Mouse (Mus musculus) intestine, embryonic 14.5 days (tissue): ENCODE data around the gene Trhde. TPM values are rescaled to one million over a fixed set of nuclear protein-coding genes. Genes with fewer than 3 reads are reported as not detected.
A peak's percentile ranks its signal among the peaks of the same experiment; 100 is the strongest.

Experiments used
- ATAC-seq: fragments of 200-750 bp; cut with Nextera tagmentation; replicated peaks from 2 replicates; pipeline ENCODE4 v1.8.0; 2017; ENCODE audit warnings: low read depth, moderate number of reproducible peaks, moderate TSS enrichment, moderate library complexity; ENCODE audit not compliant: low FRiP score, low TSS enrichment
- DNase-seq: peaks from one replicate; pipeline ENCODE4 v3.0.0-alpha.2; 2018; ENCODE audit warnings: low spot score
- H3K27ac ChIP-seq: fragments of 300-500 bp; sonication (generic); 2 replicates; pipeline ENCODE4 v1.5.1; 2014; ENCODE audit warnings: low read depth, mild to moderate bottlenecking, control low read depth
- H3K27me3 ChIP-seq: fragments of 300-500 bp; sonication (generic); replicated peaks from 2 replicates; pipeline ENCODE4 v1.6.1; 2014; ENCODE audit warnings: low read length, control low read depth; ENCODE audit not compliant: control insufficient read depth, insufficient read depth
- H3K36me3 ChIP-seq: fragments of 300-500 bp; sonication (generic); 2 replicates; pipeline ENCODE4 v1.6.1; 2014; ENCODE audit warnings: low read length, control low read depth; ENCODE audit not compliant: control insufficient read depth, insufficient read depth
- H3K4me1 ChIP-seq: fragments of 300-500 bp; sonication (generic); replicated peaks from 2 replicates; pipeline ENCODE4 v1.6.1; 2014; ENCODE audit warnings: low read length, control low read depth, mixed read lengths; ENCODE audit not compliant: control insufficient read depth, insufficient read depth
- H3K4me2 ChIP-seq: fragments of 300-500 bp; sonication (generic); 2 replicates; pipeline ENCODE4 v1.6.1; 2014; ENCODE audit warnings: low read length
- H3K4me3 ChIP-seq: fragments of 300-500 bp; sonication (generic); 2 replicates; pipeline ENCODE4 v1.5.1; 2014; ENCODE audit warnings: low read depth, low read length, control low read depth, mixed read lengths
- H3K9ac ChIP-seq: fragments of 300-500 bp; sonication (generic); 2 replicates; pipeline ENCODE4 v1.6.1; 2014; ENCODE audit warnings: mild to moderate bottlenecking, low read length
- H3K9me3 ChIP-seq: fragments of 300-500 bp; sonication (generic); 2 replicates; pipeline ENCODE4 v1.6.1; 2016; ENCODE audit warnings: low read length, control low read depth; ENCODE audit not compliant: control insufficient read depth
- WGBS: fragments of 180-500 bp; shearing (Covaris S2); extraction: QIAGEN DNeasy Blood & Tissue Kit; methylation state at CpG from one replicate; pipeline ENCODE4 v1.1.7; 2014; 5-methylcytosine and 5-hydroxymethylcytosine counted together
- polyA plus RNA-seq: library from polyadenylated mRNA; unstranded; fragments of >200 nt; fragmentation: Nextera tagmentation; extraction: Ambion mirVana; gene quantifications from 2 replicates; pipeline ENCODE4 v1.2.1, GENCODE M21; 2014

Trhde gene
- polyA plus RNA-seq: 0.49 and 0.97 TPM in 2 replicates

DNA sequence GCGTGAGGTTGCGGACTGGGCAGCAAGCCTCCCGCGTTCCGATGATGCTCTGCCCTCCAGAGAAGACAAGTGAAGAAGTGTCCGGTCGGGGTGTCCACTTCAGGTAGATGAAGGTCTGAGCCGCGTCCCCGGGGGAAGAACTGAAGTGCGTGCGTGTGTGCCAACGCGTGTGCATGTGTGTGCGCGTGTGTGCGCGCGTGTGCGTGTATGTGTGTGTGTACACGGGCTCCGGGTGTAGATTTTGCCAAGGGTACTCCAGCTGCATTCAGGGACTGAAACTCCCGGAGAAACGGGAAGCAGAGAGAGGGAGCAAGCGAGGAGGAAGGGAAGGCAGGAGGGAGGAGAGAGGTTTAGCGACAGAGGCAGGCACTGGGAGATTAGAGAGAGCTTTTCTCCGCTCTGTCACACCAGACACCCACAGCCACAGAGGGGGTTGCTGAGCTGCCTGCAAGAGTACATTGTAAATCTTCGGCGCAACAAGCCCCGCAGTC is at the start of gene Trhde:
Gene Trhde (minus strand): TSS at position 147 of the 491 bp plus-strand sequence.
- Histone ChIP-seq H3K4me3 (peak within 1 kb of the TSS; percentile 42), H3K27ac (no peak within 1 kb of the TSS), H3K4me1 (no peaks in the 10 kb centered on the region; the same call in 1 of the 2 replicates), H3K9ac (no peak within 1 kb of the TSS), H3K4me2 (peak within 1 kb of the TSS; percentile 92), H3K27me3 (peaks cover 57% of the 10 kb centered on the region), H3K9me3 (no peaks in the 10 kb centered on the region), H3K36me3 (no peaks in the 10 kb centered on the region)
- ATAC-seq (peak; percentile 32; the same call in 1 of the 2 replicates), DNase-seq (peak; percentile 63)
- WGBS: 2% methylated on average over 30 of the region's 30 CpGs

DNA sequence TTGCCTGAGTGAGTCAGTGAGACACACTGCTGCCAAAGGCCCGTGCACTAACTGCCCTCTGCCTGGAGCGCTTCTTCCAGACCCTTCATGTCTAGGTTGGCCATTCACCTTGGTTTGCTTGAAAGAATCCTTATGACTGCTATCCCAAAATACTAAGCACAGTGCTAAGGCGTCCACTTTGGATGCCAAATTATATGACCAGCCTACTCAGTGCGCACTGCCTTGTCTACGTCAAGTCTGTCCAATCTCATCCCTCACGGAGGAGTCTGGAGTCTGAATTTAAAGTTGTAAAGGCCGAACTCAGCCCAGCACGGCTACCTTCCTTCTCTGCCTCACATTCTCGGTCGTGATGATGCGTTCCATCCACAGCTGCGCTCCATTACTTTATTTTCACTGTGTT is 39.9 kb upstream of the Trhde start:
- H3K4me1 ChIP-seq: no peaks in the 10 kb centered on the region
- no peaks in the 10 kb centered on the region for H3K36me3 ChIP-seq
- ATAC-seq: no peak
- H3K4me3 ChIP-seq: no peak overlapping the region
- no peak overlapping the region for H3K9ac ChIP-seq
- H3K27me3 ChIP-seq: no peaks in the 10 kb centered on the region
- DNase-seq: no peak
- no peaks in the 10 kb centered on the region for H3K9me3 ChIP-seq
- no peak overlapping the region for H3K27ac ChIP-seq
- 89% methylated on average over 12 of the region's 12 CpGs for WGBS
- no peak overlapping the region for H3K4me2 ChIP-seq

DNA sequence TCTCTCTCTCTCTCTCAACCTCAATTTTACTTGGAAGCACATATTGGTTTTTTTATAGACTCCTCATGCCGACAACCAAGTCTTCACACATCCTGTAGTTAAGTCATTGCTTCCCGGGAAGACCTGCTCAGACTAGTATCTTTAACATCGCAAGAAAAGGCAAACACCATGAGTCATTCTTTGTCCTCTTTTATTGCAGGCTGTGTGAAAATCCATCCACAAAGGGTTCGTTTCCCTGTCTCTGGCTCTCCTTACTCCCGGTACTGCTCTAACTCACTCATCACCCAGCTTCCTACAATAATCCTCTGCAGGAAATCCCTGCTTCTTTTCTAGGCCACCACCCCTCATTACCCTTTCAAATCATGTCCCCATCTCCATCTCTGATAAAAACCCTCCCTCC is 39.3 kb upstream of the Trhde start:
- Histone ChIP-seq H3K27ac (no peak overlapping the region), H3K27me3 (no peaks in the 10 kb centered on the region), H3K4me1 (no peaks in the 10 kb centered on the region), H3K9me3 (no peaks in the 10 kb centered on the region), H3K4me2 (no peak overlapping the region), H3K36me3 (no peaks in the 10 kb centered on the region), H3K4me3 (no peak overlapping the region), H3K9ac (no peak overlapping the region)
- ATAC-seq: no peak
- no peak for DNase-seq
- 59% methylated on average over 5 of the region's 5 CpGs for WGBS

DNA sequence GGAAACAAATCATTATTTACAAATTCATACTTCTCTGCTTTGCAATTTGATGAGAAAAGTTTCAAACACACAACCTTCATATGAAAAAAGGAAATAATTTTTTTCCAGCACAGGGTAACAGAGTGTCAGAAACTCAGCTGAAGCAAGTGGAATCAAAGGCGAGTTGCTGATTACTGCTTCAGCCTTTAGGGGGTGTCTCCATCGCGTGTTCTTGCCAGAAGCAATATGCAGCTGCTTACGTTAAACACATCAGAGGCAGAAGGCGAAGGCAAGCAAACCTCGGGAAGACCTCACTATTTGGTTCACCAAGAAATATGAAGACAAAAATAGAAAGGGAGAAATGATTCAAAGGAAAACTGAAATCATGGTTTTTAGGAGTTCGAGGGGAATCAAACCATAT is 29.2 kb upstream of the Trhde start:
- Histone ChIP-seq H3K4me2 (no peak overlapping the region), H3K4me1 (no peaks in the 10 kb centered on the region), H3K27me3 (no peaks in the 10 kb centered on the region), H3K9ac (no peak overlapping the region), H3K4me3 (no peak overlapping the region), H3K9me3 (no peaks in the 10 kb centered on the region), H3K36me3 (no peaks in the 10 kb centered on the region), H3K27ac (no peak overlapping the region)
- ATAC-seq (no peak), DNase-seq (no peak)
- WGBS: 52% methylated on average over 7 of the region's 7 CpGs

DNA sequence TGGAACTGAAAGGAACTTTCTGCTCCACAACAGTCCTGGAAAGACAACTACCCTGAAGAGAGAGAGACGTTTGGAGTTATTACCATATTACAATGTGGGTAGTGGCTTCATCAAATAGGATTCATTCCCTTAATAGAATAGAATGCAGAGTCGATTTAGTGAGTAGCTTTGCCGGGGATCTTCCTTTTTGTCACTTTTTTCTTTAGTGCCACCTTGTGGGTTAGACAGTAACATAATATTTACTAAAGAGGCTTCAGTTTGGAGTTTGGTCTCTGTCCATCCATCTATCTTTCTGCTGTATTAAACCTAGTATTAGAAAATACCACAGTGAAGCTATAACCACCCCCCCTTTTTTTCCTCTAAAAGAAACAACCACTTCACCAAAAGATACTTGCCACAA is 6.7 kb upstream of the Trhde start:
- no peak overlapping the region for H3K27ac ChIP-seq
- no peak overlapping the region for H3K4me3 ChIP-seq
- no peaks in the 10 kb centered on the region for H3K4me1 ChIP-seq
- no peak overlapping the region for H3K9ac ChIP-seq
- ATAC-seq (no peak), DNase-seq (no peak)
- WGBS: 46% methylated on average over 3 of the region's 3 CpGs
- no peaks in the 10 kb centered on the region for H3K9me3 ChIP-seq
- H3K36me3 ChIP-seq: no peaks in the 10 kb centered on the region
- H3K4me2 ChIP-seq: no peak overlapping the region
- peaks cover 5% of the 10 kb centered on the region for H3K27me3 ChIP-seq

DNA sequence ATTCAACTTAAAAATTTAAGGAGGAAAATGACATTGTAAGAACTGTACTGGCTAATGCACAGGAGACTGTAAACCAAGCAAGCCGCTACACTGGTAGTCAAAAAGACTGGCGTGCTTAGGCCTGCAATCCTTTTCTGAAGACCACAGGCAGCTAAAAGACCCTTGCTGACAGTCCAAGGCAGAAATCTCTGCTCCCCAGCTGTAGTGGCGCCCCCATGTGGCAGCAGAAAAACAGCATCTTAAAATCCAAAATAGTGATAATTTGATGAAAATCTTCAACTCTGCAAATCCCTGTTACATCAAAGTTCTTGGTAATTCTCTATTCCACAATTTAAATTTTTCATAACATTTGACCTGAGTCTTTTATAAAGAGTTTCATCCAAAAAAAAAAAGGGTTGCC is 3.8 kb upstream of the Trhde start:
- DNase-seq (no peak), ATAC-seq (no peak)
- H3K9me3 ChIP-seq: no peaks in the 10 kb centered on the region
- no peaks in the 10 kb centered on the region; the same call in 1 of the 2 replicates for H3K4me1 ChIP-seq
- H3K4me2 ChIP-seq: no peak overlapping the region
- H3K9ac ChIP-seq: no peak overlapping the region
- no peak overlapping the region for H3K27ac ChIP-seq
- H3K27me3 ChIP-seq: peaks cover 33% of the 10 kb centered on the region
- no peaks in the 10 kb centered on the region for H3K36me3 ChIP-seq
- WGBS: 39% methylated on average over 3 of the region's 3 CpGs
- H3K4me3 ChIP-seq: no peak overlapping the region

DNA sequence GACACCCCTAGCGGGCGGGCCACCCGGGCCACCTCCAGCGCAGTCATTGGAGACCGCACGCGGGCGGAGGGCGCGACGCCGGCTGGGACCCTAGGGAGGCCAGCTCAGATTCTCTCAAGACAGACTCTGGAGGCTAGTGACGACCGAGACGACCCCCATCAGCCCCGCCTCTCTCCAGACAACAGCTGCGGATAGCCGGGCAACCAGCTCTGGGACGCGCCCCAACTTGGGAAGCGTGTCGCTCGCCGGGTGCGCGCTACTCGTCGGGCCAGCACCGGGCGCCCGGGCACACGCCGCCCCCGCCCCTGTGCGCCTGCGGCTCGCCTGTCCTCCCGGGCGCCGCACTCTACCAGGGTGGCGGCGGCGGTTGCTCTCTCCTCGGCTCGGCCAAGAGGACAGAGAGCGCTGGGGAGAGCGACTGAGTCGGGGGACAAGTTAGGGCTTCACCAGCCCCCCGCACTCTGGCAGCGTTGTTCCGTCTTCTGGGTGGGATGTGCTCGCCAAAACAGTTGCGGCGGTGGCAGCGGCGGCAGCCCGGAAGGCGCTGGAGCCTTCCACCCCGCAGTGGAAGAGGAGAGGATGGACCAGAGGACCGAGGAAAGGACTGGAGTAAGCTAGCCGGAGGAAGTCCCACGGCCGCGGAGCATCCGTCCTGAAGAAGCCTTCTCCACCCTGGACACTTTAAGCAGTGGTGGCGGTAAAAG is 498 bp downstream of the Trhde start:
- no peak overlapping the region for H3K27ac ChIP-seq
- H3K36me3 ChIP-seq: no peaks in the 10 kb centered on the region
- H3K27me3 ChIP-seq: peaks cover 57% of the 10 kb centered on the region
- peak; percentile 67 for ATAC-seq
- peak overlapping the region; percentile 42 for H3K4me3 ChIP-seq
- WGBS: under 1% methylated on average over 61 of the region's 66 CpGs
- H3K9ac ChIP-seq: no peak overlapping the region
- H3K9me3 ChIP-seq: no peaks in the 10 kb centered on the region
- no peaks in the 10 kb centered on the region; the same call in 1 of the 2 replicates for H3K4me1 ChIP-seq
- peak; percentile 70 for DNase-seq
- H3K4me2 ChIP-seq: peak overlapping the region; percentile 92

DNA sequence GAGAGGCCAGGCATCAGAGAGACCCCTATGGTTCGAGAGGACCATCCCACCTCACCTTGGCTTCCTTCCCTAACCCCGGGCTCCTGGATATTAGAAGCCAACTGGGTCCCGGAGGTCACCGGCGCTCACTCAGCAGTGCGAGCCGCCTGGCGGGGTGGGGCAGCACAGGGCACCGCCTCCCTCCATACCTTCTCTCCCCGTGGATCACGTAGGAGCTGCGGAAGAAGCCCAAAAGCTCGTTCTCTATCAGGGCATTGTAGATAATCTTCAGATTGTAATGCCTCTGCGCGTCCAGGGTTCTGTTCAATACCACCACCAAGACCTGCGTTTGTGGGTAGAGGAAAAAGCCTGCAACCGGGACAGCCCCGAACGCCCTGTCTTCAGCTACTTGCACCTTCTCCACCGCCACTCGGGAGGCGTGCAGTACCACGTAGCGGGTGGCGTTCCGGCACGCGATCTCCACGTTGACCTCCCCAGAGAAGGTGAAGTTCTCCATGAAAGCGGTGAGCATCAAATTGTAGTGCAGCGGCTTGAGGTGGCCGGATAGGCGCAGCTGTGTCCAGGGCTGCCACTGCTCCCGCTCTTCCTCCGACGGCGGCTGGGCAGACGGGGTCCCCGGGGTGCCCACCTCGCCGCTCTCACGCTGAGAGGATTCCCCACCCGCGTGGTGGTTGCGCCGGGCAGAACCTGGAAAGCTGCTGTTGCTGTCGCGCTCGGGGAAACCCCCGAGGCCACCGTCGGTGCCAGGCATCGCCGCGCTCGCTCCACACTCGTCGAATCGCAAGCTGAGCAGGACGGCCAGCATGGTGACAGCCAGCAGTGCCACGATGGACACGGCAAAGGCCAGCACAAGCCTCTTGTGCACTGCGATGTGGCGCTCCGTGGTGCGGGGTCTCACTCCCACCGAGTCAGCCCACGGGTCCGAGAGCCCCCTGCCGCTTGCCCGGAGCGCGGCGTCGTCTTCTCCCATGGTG is 1.5 kb downstream of the Trhde start:
- no peaks in the 10 kb centered on the region for H3K36me3 ChIP-seq
- no peaks in the 10 kb centered on the region; the same call in 1 of the 2 replicates for H3K4me1 ChIP-seq
- peak overlapping the region; percentile 42 for H3K4me3 ChIP-seq
- no peak overlapping the region for H3K27ac ChIP-seq
- ATAC-seq: peak; percentile 40; the same call in 1 of the 2 replicates
- 7% methylated on average over 65 of the region's 75 CpGs for WGBS
- DNase-seq: no peak
- peaks cover 57% of the 10 kb centered on the region for H3K27me3 ChIP-seq
- no peaks in the 10 kb centered on the region for H3K9me3 ChIP-seq
- peak overlapping the region; percentile 92 for H3K4me2 ChIP-seq
- H3K9ac ChIP-seq: no peak overlapping the region
